Mouse (Mus musculus) bone marrow, adult 2 months (tissue): Measurements from ENCODE around the gene Col5a3. TPM values are rescaled to one million over a fixed set of nuclear protein-coding genes. Genes with fewer than 3 reads are reported as not detected.
A peak's percentile ranks its signal among the peaks of the same experiment; 100 is the strongest.
"Not testable (repeated sequence)": the region's sequence is repeated elsewhere in the genome, so short reads cannot be mapped to it uniquely, and the experiment has no call there.

Source experiments
- H3K27ac ChIP-seq: fragments of 200-500 bp; 2 replicates; pipeline ENCODE4 v1.5.1; 2012; ENCODE audit warnings: low read depth, mild to moderate bottlenecking, control low read depth, inconsistent platforms, low read length; ENCODE audit not compliant: control insufficient read depth, poor library complexity, insufficient read depth
- H3K4me1 ChIP-seq: fragments of 200-500 bp; 2 replicates; pipeline ENCODE4 v1.6.1; 2011; ENCODE audit warnings: low read length; ENCODE audit not compliant: control insufficient read depth, insufficient read depth
- H3K4me3 ChIP-seq: fragments of 200-500 bp; replicated peaks from 2 replicates; pipeline ENCODE3; 2011; ENCODE audit warnings: mild to moderate bottlenecking, low read depth, low read length, control low read depth; ENCODE audit not compliant: control insufficient read depth
- CTCF ChIP-seq: fragments of 200-500 bp; IDR thresholded peaks from 2 replicates; pipeline ENCODE4 v1.5.1; 2011; ENCODE audit warnings: low read length, control low read depth; ENCODE audit not compliant: control insufficient read depth, insufficient read depth
- POLR2A ChIP-seq: fragments of 200-500 bp; IDR thresholded peaks from 2 replicates; pipeline ENCODE4 v1.6.1; 2011; ENCODE audit warnings: low read depth, mild to moderate bottlenecking, control low read depth, low read length, borderline replicate concordance; ENCODE audit not compliant: control insufficient read depth
- WGBS: fragments of 180-500 bp; shearing (Covaris S2); methylation state at CpG from one replicate; pipeline ENCODE4 v1.1.7; 2018; 5-methylcytosine and 5-hydroxymethylcytosine counted together
- polyA plus RNA-seq: library from polyadenylated mRNA; stranded (reverse); fragments of >200 nt; gene quantifications from 2 replicates; pipeline ENCODE4 v1.2.4, GENCODE M21; 2011; ENCODE audit warnings: low replicate concordance; ENCODE audit not compliant: missing spikeins, insufficient read depth, insufficient read length

Gene Col5a3
- polyA plus RNA-seq, 1 experiment: 15.3 TPM

DNA sequence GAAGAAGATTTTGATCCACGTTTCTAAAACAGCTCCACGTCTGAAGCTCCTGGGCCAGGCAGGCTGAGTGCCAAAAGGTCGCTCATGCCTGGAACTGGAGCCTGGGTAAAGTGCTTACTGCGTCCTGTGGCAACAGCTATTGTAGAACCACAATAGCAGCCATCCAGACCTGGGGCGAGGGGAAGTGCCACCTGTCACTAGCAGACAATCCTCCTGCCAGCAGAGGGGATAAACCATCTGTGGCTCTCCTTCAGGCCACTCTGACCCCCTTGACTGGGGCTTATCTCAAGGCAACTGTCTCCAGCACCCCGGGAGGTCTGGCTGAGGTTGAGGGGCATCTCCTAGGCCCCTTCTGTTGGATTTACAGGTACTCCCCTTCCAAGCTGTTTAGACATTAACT, 24.1 kb upstream of the Col5a3 start:
- Histone ChIP-seq H3K4me3 (no peak overlapping the region), H3K4me1 (no peaks in the 10 kb centered on the region), H3K27ac (no peak overlapping the region)
- no peak for TF ChIP-seq POLR2A
- no peak for TF ChIP-seq CTCF
- 62% methylated on average over 6 of the region's 6 CpGs for WGBS

DNA sequence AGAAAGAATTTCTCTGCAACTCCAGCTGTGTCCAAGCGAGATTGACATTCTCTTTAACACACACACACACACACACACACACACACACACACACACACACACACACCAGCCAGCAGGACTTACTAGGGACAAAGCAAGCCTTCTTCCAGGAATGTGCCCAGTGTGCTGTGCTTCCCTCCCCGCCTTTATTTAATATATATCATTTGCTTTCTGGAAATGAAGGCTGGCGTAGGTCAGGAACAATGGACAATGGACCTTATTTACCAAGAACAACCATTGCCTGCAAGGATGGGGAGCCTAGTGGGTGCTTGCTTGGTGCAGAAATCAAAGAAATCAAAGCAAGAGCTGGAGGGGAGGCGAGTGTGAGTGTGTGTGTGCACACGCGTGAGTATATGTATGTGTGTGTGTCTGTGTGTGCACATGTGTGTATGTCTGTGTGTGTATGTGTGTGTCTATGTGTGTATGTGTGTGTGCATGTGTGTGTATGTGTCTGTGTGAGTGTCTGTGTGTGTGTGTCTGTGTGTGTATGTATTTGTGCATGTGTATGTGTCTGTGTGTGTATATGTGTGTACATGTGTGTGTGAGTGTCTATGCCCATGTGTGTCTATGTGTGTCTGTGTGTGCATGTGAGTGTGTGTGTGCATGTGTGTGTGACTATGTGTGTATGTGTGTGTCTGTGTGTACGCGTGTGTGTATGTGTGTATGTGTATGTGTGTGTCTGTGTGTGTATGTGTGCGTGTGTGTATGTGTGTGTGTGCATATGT, 22.5 kb upstream of the Col5a3 start:
- WGBS: 78% methylated on average over 9 of the region's 9 CpGs
- H3K4me3 ChIP-seq: no peak overlapping the region
- no peak overlapping the region for H3K27ac ChIP-seq
- no peak for TF ChIP-seq POLR2A
- TF ChIP-seq CTCF: no peak
- H3K4me1 ChIP-seq: no peaks in the 10 kb centered on the region

GRCm38 (mm10) chr9:20835431-20835954, 20.6 kb upstream of the Col5a3 start:
- H3K4me3 ChIP-seq, H3K27ac ChIP-seq, H3K4me1 ChIP-seq: not testable (repeated sequence)
- WGBS: 77% methylated on average over 11 of the region's 11 CpGs

- 48% methylated on average over 1 of the region's 1 CpGs for WGBS
- Histone ChIP-seq H3K4me1 (no peaks in the 10 kb centered on the region), H3K4me3 (no peak overlapping the region), H3K27ac (no peak overlapping the region)
- TF ChIP-seq CTCF (no peak), POLR2A (no peak)
Observed at GRCm38 (mm10) chr9:20834881-20835280, 20.0 kb upstream of the Col5a3 start.

DNA sequence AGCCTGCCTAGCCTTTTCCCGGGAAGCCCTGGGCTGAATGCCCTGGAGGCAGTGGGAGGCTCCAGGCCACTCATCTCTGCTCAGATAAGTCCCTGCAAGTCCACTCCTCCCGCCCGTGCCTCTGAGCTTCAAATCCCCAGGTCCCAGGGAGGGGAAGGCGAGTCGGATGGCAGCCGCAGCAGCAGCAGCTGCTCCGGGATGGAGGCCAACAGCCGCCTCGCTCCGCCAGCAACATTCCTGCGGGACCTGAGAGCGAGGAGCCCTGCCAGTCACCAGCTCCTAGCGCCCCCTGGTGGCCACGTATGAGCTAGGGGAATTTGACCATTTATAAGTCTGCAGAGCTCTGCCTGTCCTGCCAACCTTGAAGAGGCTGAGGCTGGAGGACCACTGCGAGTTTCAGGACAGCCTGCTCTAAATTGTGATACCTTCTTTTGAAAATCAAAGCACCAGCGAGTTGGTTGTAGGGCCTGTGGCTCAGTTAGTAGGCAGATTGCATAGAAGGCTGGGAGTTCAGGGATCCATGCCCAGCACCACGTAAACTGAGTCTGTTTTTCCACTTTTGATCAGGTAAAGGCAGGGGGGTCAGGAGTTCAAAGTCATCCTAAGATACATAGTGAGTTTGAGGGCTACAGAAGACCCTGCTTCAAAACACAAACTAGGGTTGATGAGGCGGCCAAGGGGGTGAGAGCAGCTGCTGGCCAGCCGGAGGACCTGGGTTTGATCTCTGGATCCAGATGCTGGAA, 16.2 kb upstream of the Col5a3 start:
- TF ChIP-seq CTCF: peak; percentile 83
- TF ChIP-seq POLR2A: no peak
- Histone ChIP-seq H3K4me3 (no peak overlapping the region), H3K4me1 (peaks cover 5% of the 10 kb centered on the region; the same call in 1 of the 2 replicates), H3K27ac (no peak overlapping the region)
- WGBS: 16% methylated on average over 19 of the region's 19 CpGs

DNA sequence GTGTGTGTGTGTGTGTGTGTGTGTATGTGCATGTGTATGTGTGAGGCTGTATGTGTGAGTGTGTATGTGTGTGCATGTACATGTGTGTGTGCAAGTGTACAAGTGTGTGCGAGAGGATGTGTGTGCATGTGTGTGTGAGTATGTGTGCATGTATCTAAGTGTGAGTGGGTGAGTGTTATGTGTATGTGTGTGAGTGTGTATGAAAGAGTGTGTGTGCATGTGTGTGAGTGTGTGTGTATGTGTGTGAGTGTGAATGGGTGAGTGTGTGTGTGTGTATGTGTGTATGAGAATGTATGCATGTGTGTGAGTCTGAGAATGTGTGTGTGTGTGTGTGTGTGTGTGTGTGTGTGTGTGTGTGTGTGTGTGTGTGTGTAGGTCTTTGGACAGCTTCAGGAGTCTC, 13.3 kb upstream of the Col5a3 start:
- TF ChIP-seq CTCF: no peak
- no peak for TF ChIP-seq POLR2A
- Histone ChIP-seq H3K4me1 (peaks cover 5% of the 10 kb centered on the region; the same call in 1 of the 2 replicates), H3K4me3 (no peak overlapping the region), H3K27ac (no peak overlapping the region)
- 78% methylated on average over 1 of the region's 1 CpGs for WGBS

DNA sequence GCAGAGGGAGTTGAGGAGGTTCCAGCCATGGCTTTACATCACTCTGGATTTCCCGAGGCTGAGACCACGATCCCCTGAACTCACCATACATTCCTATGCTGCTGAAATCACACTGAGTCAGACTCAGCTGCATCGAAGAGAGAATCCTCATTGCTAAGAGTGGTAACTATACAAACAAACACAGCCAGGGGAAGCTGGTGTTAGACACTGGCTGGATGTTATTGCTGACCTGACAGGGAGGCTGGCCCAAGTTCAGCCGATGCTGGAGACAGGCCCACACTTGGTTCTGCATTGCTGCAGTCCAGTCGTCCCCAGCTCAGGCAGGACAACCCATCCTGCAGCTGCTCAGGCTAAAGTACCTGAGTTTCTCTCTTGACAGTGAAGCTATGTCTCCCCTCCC, 10.9 kb upstream of the Col5a3 start:
- 56% methylated on average over 5 of the region's 5 CpGs for WGBS
- no peak for TF ChIP-seq POLR2A
- no peak for TF ChIP-seq CTCF
- H3K4me1 ChIP-seq: peaks cover 5% of the 10 kb centered on the region; the same call in 1 of the 2 replicates
- no peak overlapping the region for H3K27ac ChIP-seq
- no peak overlapping the region for H3K4me3 ChIP-seq

- Histone ChIP-seq H3K4me3 (no peak overlapping the region), H3K27ac (no peak overlapping the region), H3K4me1 (no peaks in the 10 kb centered on the region)
- no peak for TF ChIP-seq POLR2A
- no peak for TF ChIP-seq CTCF
- 70% methylated on average over 3 of the region's 3 CpGs for WGBS
Observed at GRCm38 (mm10) chr9:20822821-20823220, 8.0 kb upstream of the Col5a3 start.

GRCm38 (mm10) chr9:20820001-20820400, 5.1 kb upstream of the Col5a3 start:
- WGBS: 74% methylated on average over 5 of the region's 5 CpGs

More at GRCm38 (mm10) chr9:20820001-20820400, 5.1 kb upstream of the Col5a3 start:
- Histone ChIP-seq H3K4me1 (no peaks in the 10 kb centered on the region), H3K27ac (no peak overlapping the region), H3K4me3 (no peak overlapping the region)
- TF ChIP-seq POLR2A: no peak
- no peak for TF ChIP-seq CTCF
